Mouse (Mus musculus) liver, embryonic 14.5 days (tissue): Measurements from ENCODE around the gene Gpc4.

Source experiments
- CTCF ChIP-seq: IDR thresholded peaks from 2 replicates; pipeline ENCODE4 v1.5.1; 2016; ENCODE audit warnings: antibody characterized with exemption, low read depth, control low read depth
- EP300 ChIP-seq: IDR thresholded peaks from 2 replicates; pipeline ENCODE4 v1.6.1; 2016; ENCODE audit warnings: antibody characterized with exemption, low read depth

DNA sequence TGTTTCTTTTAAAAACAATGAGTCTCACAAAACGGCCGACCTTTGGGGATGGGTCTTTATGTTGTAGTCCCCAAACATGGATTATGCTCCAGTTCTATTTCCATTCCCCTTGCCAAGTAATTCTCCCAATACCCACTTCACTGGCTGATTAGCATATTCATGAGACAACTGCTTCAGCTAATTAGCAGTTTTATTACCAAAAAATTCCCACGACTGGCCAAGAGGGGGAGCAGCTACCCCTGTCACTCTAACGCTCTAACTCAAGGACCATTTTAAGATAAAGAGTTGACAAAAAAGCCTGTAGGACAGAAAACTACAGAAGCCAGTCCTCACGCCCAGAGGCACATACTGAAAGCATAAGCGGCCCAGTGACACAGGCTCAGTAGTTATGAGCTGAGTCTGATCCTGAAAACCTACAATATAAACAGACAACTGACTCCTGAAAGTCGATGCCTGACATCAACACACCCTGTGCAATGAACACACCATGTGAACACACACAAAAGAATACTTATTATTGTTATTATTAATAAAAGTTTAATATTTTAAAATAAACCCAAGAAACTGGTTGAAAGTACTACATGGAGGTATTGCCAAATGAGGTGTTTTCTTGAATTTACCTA is 77.2 kb downstream of the Gpc4 start:
- TF ChIP-seq CTCF, result peak; percentile 41; the same call in 1 of the 2 replicates
- TF ChIP-seq EP300, result no peak
